In the genomic region with DNA sequence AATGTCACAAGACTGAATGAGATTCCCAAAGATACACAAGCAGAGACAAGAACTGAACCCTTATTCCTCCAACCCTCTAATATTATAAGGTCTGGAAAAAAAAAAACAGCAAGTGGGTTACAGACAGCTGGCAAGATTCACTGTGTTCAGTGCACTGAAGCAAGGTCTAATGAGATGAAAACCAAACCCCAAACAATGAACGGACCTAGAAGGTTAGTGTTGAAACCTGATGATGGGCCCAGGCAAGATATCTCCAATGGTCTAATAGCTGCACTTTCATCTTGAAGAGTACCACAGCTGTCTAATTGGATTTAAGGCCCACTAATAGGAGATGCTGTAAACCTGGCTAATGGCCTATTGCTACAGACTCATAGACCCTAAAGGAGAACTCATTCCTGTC, we compare ENCODE assay signal across 17 mouse cellular contexts.
"Had no signal": no experiment of that assay in that cellular context is flagged by ENCODE, and none has a peak within 500 bp of the region (broad histone marks: within the 10 kb centered on the region; RNA-seq: fewer than 3 reads in every experiment).

No protein-coding gene starts in this region.

- H3K27me3 ChIP-seq: midbrain, embryonic 13.5 days; neural tube, embryonic 13.5 days; neural tube, embryonic 15.5 days; stomach, embryonic 15.5 days had no signal

- H3K4me3 ChIP-seq: midbrain, embryonic 10.5 days; midbrain, embryonic 13.5 days; myocyte; neural tube, embryonic 13.5 days; neural tube, embryonic 15.5 days; stomach, embryonic 15.5 days had no signal

- H3K36me3 ChIP-seq: midbrain, embryonic 10.5 days; midbrain, embryonic 13.5 days; neural tube, embryonic 13.5 days; neural tube, embryonic 15.5 days; stomach, embryonic 15.5 days had no signal

- H3K9me3 ChIP-seq: midbrain, embryonic 10.5 days; midbrain, embryonic 13.5 days; neural tube, embryonic 13.5 days; neural tube, embryonic 15.5 days; stomach, embryonic 15.5 days had no signal

- H3K4me2 ChIP-seq: lung, embryonic 14.5 days; midbrain, embryonic 13.5 days; neural tube, embryonic 13.5 days; neural tube, embryonic 15.5 days; stomach, embryonic 15.5 days had no signal

- DNase-seq: lung, adult 18-20 months; lung, embryonic 14.5 days; lung, postnatal 10 days; lung, postnatal 4 days; right cerebral cortex, postnatal 14 days; thymus, adult 2 months; thymus, postnatal 25 days; thymus, postnatal 4 days had no signal

- H3K27ac ChIP-seq: liver, embryonic 14.5 days; midbrain, embryonic 10.5 days; midbrain, embryonic 13.5 days; neural tube, embryonic 13.5 days; neural tube, embryonic 15.5 days; stomach, embryonic 15.5 days; stomach, postnatal 0 days had no signal

- H3K4me1 ChIP-seq: midbrain, embryonic 10.5 days; neural tube, embryonic 13.5 days; neural tube, embryonic 15.5 days; stomach, embryonic 15.5 days had no signal

- H3K9ac ChIP-seq: liver, embryonic 14.5 days; lung, embryonic 14.5 days; midbrain, embryonic 13.5 days; neural tube, embryonic 13.5 days; neural tube, embryonic 15.5 days; stomach, embryonic 15.5 days had no signal

- ATAC-seq: midbrain, embryonic 13.5 days; midbrain, embryonic 16.5 days had no signal
